Comparison of ENCODE assay signal across 12 mouse cellular contexts in genomic region chr2:158343495-158343894, GRCm38 (mm10). TPM values are rescaled to one million over a fixed set of nuclear protein-coding genes. Genes with fewer than 3 reads are reported as not detected.
DNase-seq lines count a peak whose midpoint lies in the region; ATAC-seq lines count a peak whose summit lies in the region.
"Had no signal": no experiment of that assay in that cellular context is flagged by ENCODE, and none has a peak within 500 bp of the region (broad histone marks: within the 10 kb centered on the region; RNA-seq: fewer than 3 reads in every experiment).

No protein-coding gene starts in this region.

- H3K4me1 ChIP-seq in midbrain, embryonic 11.5 days (ENCODE audit: control insufficient read depth, insufficient read depth, low read length) = 0 out of 2 replicates have a peak, but pooled peaks cover 3% of the 10 kb centered on the region
- no peaks in the 10 kb centered on the region for H3K4me1 ChIP-seq in midbrain, embryonic 15.5 days
- H3K4me1 ChIP-seq in hindbrain, embryonic 10.5 days (replicated peaks) = peaks cover 7% of the 10 kb centered on the region
- H3K4me1 ChIP-seq in midbrain, embryonic 13.5 days (replicated peaks) = 0 out of 2 replicates have a peak, but pooled peaks cover 4% of the 10 kb centered on the region
- H3K4me1 ChIP-seq in intestine, embryonic 16.5 days (ENCODE audit: control insufficient read depth, insufficient read depth, low read length) = no peaks in the 10 kb centered on the region
- H3K4me1 ChIP-seq: liver, embryonic 12.5 days had no signal

- H3K27ac ChIP-seq in midbrain, embryonic 11.5 days (ENCODE audit: low read depth, low read length) = peak overlapping the region; percentile 45; the same call in 1 of the 2 replicates
- no peak overlapping the region for H3K27ac ChIP-seq in midbrain, embryonic 15.5 days
- H3K27ac ChIP-seq in hindbrain, embryonic 10.5 days = peak overlapping the region; percentile 85
- peak overlapping the region; percentile 27; the same call in 1 of the 2 replicates for H3K27ac ChIP-seq in midbrain, embryonic 13.5 days
- H3K27ac ChIP-seq in intestine, embryonic 16.5 days (ENCODE audit: low read length) = no peak overlapping the region
- H3K27ac ChIP-seq: liver, embryonic 12.5 days; macrophage had no signal

- no peaks in the 10 kb centered on the region for H3K9me3 ChIP-seq in midbrain, embryonic 11.5 days (ENCODE audit: control insufficient read depth, low read length)
- no peaks in the 10 kb centered on the region for H3K9me3 ChIP-seq in midbrain, embryonic 15.5 days
- no peaks in the 10 kb centered on the region for H3K9me3 ChIP-seq in hindbrain, embryonic 10.5 days
- H3K9me3 ChIP-seq in midbrain, embryonic 13.5 days = no peaks in the 10 kb centered on the region
- no peaks in the 10 kb centered on the region for H3K9me3 ChIP-seq in intestine, embryonic 16.5 days (ENCODE audit: control insufficient read depth, low read length)
- H3K9me3 ChIP-seq: liver, embryonic 12.5 days had no signal

- 27% methylated on average over 5 of the region's 5 CpGs for WGBS in midbrain, embryonic 11.5 days
- WGBS in midbrain, embryonic 15.5 days = 30% methylated on average over 5 of the region's 5 CpGs
- 40% methylated on average over 5 of the region's 5 CpGs for WGBS in hindbrain, embryonic 10.5 days
- WGBS in midbrain, embryonic 13.5 days = 26% methylated on average over 5 of the region's 5 CpGs
- 75% methylated on average over 5 of the region's 5 CpGs for WGBS in intestine, embryonic 16.5 days

- H3K36me3 ChIP-seq in midbrain, embryonic 11.5 days (ENCODE audit: control insufficient read depth, insufficient read depth, low read length) = no peaks in the 10 kb centered on the region
- H3K36me3 ChIP-seq in midbrain, embryonic 15.5 days (replicated peaks) = no peaks in the 10 kb centered on the region
- no peaks in the 10 kb centered on the region for H3K36me3 ChIP-seq in hindbrain, embryonic 10.5 days
- no peaks in the 10 kb centered on the region for H3K36me3 ChIP-seq in midbrain, embryonic 13.5 days
- H3K36me3 ChIP-seq in intestine, embryonic 16.5 days (ENCODE audit: control insufficient read depth, insufficient read depth, low read length) = no peaks in the 10 kb centered on the region
- H3K36me3 ChIP-seq: liver, embryonic 12.5 days had no signal

- no peaks in the 10 kb centered on the region for H3K27me3 ChIP-seq in midbrain, embryonic 11.5 days (ENCODE audit: control insufficient read depth, insufficient read depth, low read length)
- no peaks in the 10 kb centered on the region for H3K27me3 ChIP-seq in midbrain, embryonic 15.5 days (replicated peaks)
- no peaks in the 10 kb centered on the region for H3K27me3 ChIP-seq in hindbrain, embryonic 10.5 days (ENCODE audit: insufficient read depth, poor library complexity, severe bottlenecking)
- no peaks in the 10 kb centered on the region for H3K27me3 ChIP-seq in midbrain, embryonic 13.5 days
- 0 out of 2 replicates have a peak, but pooled peaks cover 2% of the 10 kb centered on the region for H3K27me3 ChIP-seq in intestine, embryonic 16.5 days (replicated peaks; ENCODE audit: control insufficient read depth, insufficient read depth, low read length)
- H3K27me3 ChIP-seq: liver, embryonic 12.5 days had no signal

- no peak overlapping the region for H3K4me2 ChIP-seq in midbrain, embryonic 11.5 days
- H3K4me2 ChIP-seq in midbrain, embryonic 15.5 days = no peak overlapping the region
- no peak overlapping the region for H3K4me2 ChIP-seq in midbrain, embryonic 13.5 days (replicated peaks)
- no peak overlapping the region for H3K4me2 ChIP-seq in intestine, embryonic 16.5 days (ENCODE audit: low read depth, low read length)
- H3K4me2 ChIP-seq: liver, embryonic 12.5 days had no signal

- H3K9ac ChIP-seq in midbrain, embryonic 11.5 days (ENCODE audit: low read length) = no peak overlapping the region
- no peak overlapping the region for H3K9ac ChIP-seq in midbrain, embryonic 15.5 days
- H3K9ac ChIP-seq in midbrain, embryonic 13.5 days (replicated peaks) = no peak overlapping the region
- no peak overlapping the region for H3K9ac ChIP-seq in intestine, embryonic 16.5 days (ENCODE audit: low read depth, low read length)
- H3K9ac ChIP-seq: liver, embryonic 12.5 days had no signal

- H3K4me3 ChIP-seq in midbrain, embryonic 11.5 days (ENCODE audit: low read depth, low read length) = no peak overlapping the region
- H3K4me3 ChIP-seq in midbrain, embryonic 15.5 days = no peak overlapping the region
- no peak overlapping the region for H3K4me3 ChIP-seq in hindbrain, embryonic 10.5 days
- no peak overlapping the region for H3K4me3 ChIP-seq in midbrain, embryonic 13.5 days (replicated peaks)
- no peak overlapping the region for H3K4me3 ChIP-seq in intestine, embryonic 16.5 days (ENCODE audit: low read length)
- H3K4me3 ChIP-seq: liver, embryonic 12.5 days had no signal

- ATAC-seq in midbrain, embryonic 11.5 days (ENCODE audit: low FRiP score) = peak; percentile 84
- no peak for ATAC-seq in midbrain, embryonic 15.5 days (replicated peaks)
- peak; percentile 59; the same call in 1 of the 2 replicates for ATAC-seq in midbrain, embryonic 13.5 days
- ATAC-seq in intestine, embryonic 16.5 days = no peak
- ATAC-seq: liver, embryonic 12.5 days had no signal

- peak; percentile 88 for DNase-seq in midbrain, embryonic 11.5 days (ENCODE audit: low spot score, missing footprints)
- peak; percentile 73 for DNase-seq in hindbrain, embryonic 10.5 days (ENCODE audit: low spot score)
- DNase-seq in adrenal gland, adult 18-20 months (ENCODE audit: low spot score in 2 of 2) = no peak
- no peak for DNase-seq in natural killer cell, adult 2 months (ENCODE audit: low spot score in 2 of 2)
- DNase-seq: cerebellum, postnatal 36 days; heart, postnatal 4 days; thymus, postnatal 14 days had no signal

RNA-seq across cellular contexts. Expression of gene Snhg11, which starts 31.9 kb away (rescaled TPM):
- 19.8 and 24.1 TPM in 2 replicates for polyA plus RNA-seq in midbrain, embryonic 11.5 days (2014; fragmentation: Nextera tagmentation; extraction: Ambion mirVana)
- 560 and 673 TPM in 2 replicates for polyA plus RNA-seq in midbrain, embryonic 15.5 days (2015; fragmentation: Nextera tagmentation; extraction: Ambion mirVana)
- 41.0 and 88.9 TPM in 2 replicates for polyA plus RNA-seq in hindbrain, embryonic 10.5 days (2016; fragmentation: Nextera tagmentation; extraction: Ambion mirVana)
- 241 and 271 TPM in 2 replicates for polyA plus RNA-seq in midbrain, embryonic 13.5 days (2015; fragmentation: Nextera tagmentation; extraction: Ambion mirVana)
- total RNA-seq in adrenal gland, adult 18-20 months (2021) = 10 to 100 TPM; 14.2 to 19.7 TPM
- 4.6 and 5.7 TPM in 2 replicates for polyA plus RNA-seq in intestine, embryonic 16.5 days (2015; fragmentation: Nextera tagmentation; extraction: Ambion mirVana)

RNA-seq across cellular contexts. Expression of gene Lbp, which starts 37.2 kb away (rescaled TPM):
- 2.3 and 2.8 TPM in 2 replicates for polyA plus RNA-seq in midbrain, embryonic 11.5 days (2014; fragmentation: Nextera tagmentation; extraction: Ambion mirVana)
- 4.8 and 4.9 TPM in 2 replicates for polyA plus RNA-seq in midbrain, embryonic 15.5 days (2015; fragmentation: Nextera tagmentation; extraction: Ambion mirVana)
- polyA plus RNA-seq in hindbrain, embryonic 10.5 days (2016; fragmentation: Nextera tagmentation; extraction: Ambion mirVana) = 2.2 and 3.4 TPM in 2 replicates
- polyA plus RNA-seq in midbrain, embryonic 13.5 days (2015; fragmentation: Nextera tagmentation; extraction: Ambion mirVana) = 1.4 and 2.1 TPM in 2 replicates
- total RNA-seq in adrenal gland, adult 18-20 months (2021) = 10 to 100 TPM; 19.2 to 30.4 TPM
- polyA plus RNA-seq in intestine, embryonic 16.5 days (2015; fragmentation: Nextera tagmentation; extraction: Ambion mirVana) = 3.8 and 4.6 TPM in 2 replicates

Comparison
In these comparisons a context has a peak if more than half of its experiments do, and no peak if none do; other contexts are left out.
1. ATAC-seq: peak in midbrain, embryonic 11.5 days (single experiment) and midbrain, embryonic 13.5 days (single experiment); none in midbrain, embryonic 15.5 days (single experiment) and intestine, embryonic 16.5 days (single experiment).
2. H3K27ac ChIP-seq: peak in midbrain, embryonic 11.5 days (single experiment), hindbrain, embryonic 10.5 days (single experiment) and midbrain, embryonic 13.5 days (single experiment); none in midbrain, embryonic 15.5 days (single experiment) and intestine, embryonic 16.5 days (single experiment).
3. DNase-seq: peak in midbrain, embryonic 11.5 days (single experiment) and hindbrain, embryonic 10.5 days (single experiment); none in adrenal gland, adult 18-20 months (0 of 2) and natural killer cell, adult 2 months (0 of 2).